Mouse (Mus musculus) bone marrow macrophage, adult 2 months (primary cell): ENCODE data around the gene Nhsl2. TPM values are rescaled to one million over a fixed set of nuclear protein-coding genes. Genes with fewer than 3 reads are reported as not detected.

ENCODE experiments used
- H3K27ac ChIP-seq: 2 replicates; pipeline ENCODE4 v1.5.1; 2012; ENCODE audit warnings: low read depth, low read length; ENCODE audit not compliant: insufficient read depth
- H3K4me1 ChIP-seq: 2 replicates; pipeline ENCODE4 v1.6.1; 2012; ENCODE audit warnings: low read length; ENCODE audit not compliant: control insufficient read depth, insufficient read depth
- H3K4me3 ChIP-seq: 2 replicates; pipeline ENCODE4 v1.5.1; 2012; ENCODE audit warnings: mild to moderate bottlenecking, low read length, moderate library complexity; ENCODE audit not compliant: insufficient read depth
- CTCF ChIP-seq: IDR thresholded peaks from 2 replicates; pipeline ENCODE4 v1.5.1; 2012; ENCODE audit warnings: low read depth, mild to moderate bottlenecking, low read length, moderate library complexity
- POLR2A ChIP-seq: IDR thresholded peaks from 2 replicates; pipeline ENCODE4 v1.6.1; 2012; ENCODE audit warnings: mild to moderate bottlenecking, low read depth, low read length, borderline replicate concordance
- polyA plus RNA-seq: library from polyadenylated mRNA; stranded (reverse); fragments of >200 nt; gene quantifications from 2 replicates; pipeline ENCODE4 v1.2.4, GENCODE M21; 2012; ENCODE audit not compliant: missing spikeins, insufficient read depth, insufficient read length

Gene Nhsl2
- polyA plus RNA-seq, 1 experiment, result 3.5 TPM

DNA sequence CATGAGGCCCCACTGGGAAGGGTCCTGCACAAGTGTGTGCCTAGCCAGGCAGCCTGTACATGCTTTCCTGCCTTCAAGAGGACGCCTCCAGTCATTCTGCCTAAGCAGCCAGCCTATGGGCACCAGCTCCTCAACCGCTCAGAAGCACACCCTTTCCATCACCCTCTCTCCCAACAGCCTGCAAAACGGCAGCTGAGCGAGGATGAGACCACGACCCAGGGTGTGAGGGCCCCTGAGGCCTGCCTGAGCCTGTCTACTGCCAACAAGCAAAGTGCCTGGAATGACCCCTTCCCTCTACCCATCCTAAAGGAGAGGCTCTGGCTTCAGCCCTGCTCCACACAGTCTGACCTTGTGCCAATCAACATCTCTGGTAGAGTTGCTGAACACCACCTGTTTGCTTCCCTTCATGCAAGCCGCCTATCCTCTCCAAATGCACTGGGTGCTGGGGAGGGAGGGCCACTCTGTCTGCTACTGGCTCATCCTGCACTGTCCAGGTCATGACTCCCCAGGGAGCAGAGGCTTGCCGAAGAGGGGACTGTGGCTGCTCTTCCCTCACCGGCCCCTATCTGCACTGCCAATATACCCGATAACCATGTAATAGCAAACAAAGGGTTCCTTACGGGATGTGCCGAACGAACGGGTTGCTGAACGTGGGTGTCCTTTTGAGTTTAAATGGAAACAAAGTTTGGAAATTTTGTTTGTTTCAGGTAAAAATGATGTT, 224.6 kb downstream of the Nhsl2 start:
- TF ChIP-seq CTCF (no peak), POLR2A (no peak)
- Histone ChIP-seq H3K4me1 (peaks cover 24% of the 10 kb centered on the region), H3K27ac (no peak overlapping the region), H3K4me3 (no peak overlapping the region)

GRCm38 (mm10) chrX:102074435-102074834, 225.2 kb downstream of the Nhsl2 start:
- Histone ChIP-seq H3K27ac (peak overlapping the region; percentile 49; the same call in 1 of the 2 replicates), H3K4me3 (no peak overlapping the region), H3K4me1 (peaks cover 24% of the 10 kb centered on the region)
- TF ChIP-seq POLR2A, result no peak
- TF ChIP-seq CTCF, result no peak

GRCm38 (mm10) chrX:102075158-102075557, 226.0 kb downstream of the Nhsl2 start:
- Histone ChIP-seq H3K4me1 (peaks cover 24% of the 10 kb centered on the region), H3K4me3 (no peak overlapping the region), H3K27ac (no peak overlapping the region)
- no peak for TF ChIP-seq POLR2A
- no peak for TF ChIP-seq CTCF

DNA sequence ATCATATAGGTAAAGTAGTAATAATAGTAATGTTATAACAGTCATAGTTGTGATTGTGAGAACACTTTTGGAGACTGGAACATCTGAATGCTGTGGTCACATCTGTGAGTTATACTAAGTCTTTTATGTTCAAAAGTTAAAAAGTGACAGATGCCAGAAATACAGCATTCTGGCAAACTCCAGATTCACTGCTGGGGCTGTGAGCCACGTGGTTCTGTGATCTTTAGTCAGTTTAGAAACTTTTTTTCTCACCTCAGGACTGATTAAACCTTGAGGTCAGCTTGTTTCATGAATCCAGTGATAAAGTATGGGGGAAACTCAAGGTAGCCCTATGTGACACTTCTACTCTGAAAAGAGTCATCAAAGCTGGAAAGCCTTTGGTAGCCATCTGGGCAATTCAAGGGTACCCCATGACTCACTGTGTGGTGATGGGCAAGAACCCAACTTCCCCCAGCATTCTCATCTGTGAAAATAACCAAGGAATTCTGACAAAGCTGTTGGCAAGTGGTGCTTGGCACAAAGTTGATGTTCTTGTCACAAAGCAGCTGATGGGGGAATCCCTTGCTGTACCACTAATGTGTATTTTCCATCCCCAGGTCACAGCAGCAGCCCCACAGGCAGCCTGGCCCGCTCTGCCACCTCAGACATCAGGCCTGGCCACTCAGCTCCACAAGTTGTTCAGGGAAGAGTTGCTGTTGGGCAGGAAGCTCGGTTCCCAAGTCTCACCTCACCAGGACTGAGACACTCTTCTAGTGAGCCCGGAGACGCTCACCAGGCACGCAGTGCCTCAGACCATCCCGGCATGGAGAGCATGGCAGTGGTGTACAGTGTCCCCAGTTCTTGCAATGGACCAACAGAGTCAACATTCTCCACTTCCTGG, 227.9 kb downstream of the Nhsl2 start:
- Histone ChIP-seq H3K4me1 (peaks cover 17% of the 10 kb centered on the region), H3K27ac (no peak overlapping the region), H3K4me3 (no peak overlapping the region)
- TF ChIP-seq CTCF (no peak), POLR2A (no peak)

DNA sequence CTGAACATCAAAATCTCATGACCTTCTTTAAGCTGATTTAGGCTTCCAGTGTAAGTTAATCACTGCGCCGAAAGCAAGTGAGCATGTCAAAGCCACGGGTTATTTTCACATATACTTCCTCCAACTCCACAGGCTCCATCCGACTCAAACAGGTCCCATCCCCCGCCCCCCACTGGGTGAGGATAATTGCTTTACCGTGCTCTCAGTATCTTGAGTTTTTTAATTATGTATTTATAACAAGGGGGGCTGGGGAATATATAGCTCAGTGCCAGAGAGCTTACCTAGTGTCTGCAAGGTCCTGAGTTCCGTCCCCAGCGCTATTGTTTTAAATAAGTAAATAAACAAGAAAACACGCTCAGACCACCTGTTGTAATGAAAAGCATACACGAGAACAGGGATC, 231.9 kb downstream of the Nhsl2 start:
- TF ChIP-seq CTCF (no peak), POLR2A (no peak)
- Histone ChIP-seq H3K4me3 (no peak overlapping the region), H3K27ac (no peak overlapping the region), H3K4me1 (no peaks in the 10 kb centered on the region)

DNA sequence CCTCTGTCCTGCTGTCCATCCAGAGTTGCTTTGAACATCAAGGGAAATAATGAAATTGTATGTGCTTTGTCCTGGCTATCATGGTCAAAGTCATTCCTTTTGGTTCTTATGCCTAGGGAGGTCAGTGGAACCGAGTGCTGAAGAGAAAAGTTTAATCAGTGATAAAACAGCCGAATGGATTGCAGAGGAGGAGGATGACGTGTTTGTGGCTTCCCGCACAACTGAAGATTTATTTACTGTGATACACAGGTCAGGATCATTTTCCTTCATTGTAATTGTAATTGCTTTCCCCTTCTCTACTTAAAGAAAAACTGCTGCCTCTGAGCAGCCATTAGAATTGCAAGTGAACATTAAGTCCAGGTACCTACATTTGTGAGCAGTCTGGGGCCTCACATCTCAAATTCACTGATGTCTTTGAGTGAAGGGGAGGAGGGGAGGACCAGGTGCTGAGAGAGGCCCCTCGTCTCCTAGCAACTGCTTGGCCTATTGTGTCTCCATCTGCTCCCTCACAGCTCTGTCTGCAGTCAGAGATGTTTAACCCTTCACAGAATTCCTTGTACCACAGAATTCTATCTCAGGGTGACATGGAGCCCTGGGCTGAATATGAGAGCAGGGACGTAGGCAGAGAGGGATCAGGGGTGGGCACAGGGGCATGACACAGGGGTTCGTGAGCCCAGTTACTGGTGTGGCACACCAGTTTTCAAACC, 232.5 kb downstream of the Nhsl2 start:
- Histone ChIP-seq H3K27ac (no peak overlapping the region), H3K4me3 (no peak overlapping the region), H3K4me1 (no peaks in the 10 kb centered on the region)
- TF ChIP-seq CTCF (no peak), POLR2A (no peak)

GRCm38 (mm10) chrX:102082340-102082739, 233.2 kb downstream of the Nhsl2 start:
- TF ChIP-seq POLR2A (no peak), CTCF (no peak)
- Histone ChIP-seq H3K4me1 (no peaks in the 10 kb centered on the region), H3K27ac (no peak overlapping the region), H3K4me3 (no peak overlapping the region)

DNA sequence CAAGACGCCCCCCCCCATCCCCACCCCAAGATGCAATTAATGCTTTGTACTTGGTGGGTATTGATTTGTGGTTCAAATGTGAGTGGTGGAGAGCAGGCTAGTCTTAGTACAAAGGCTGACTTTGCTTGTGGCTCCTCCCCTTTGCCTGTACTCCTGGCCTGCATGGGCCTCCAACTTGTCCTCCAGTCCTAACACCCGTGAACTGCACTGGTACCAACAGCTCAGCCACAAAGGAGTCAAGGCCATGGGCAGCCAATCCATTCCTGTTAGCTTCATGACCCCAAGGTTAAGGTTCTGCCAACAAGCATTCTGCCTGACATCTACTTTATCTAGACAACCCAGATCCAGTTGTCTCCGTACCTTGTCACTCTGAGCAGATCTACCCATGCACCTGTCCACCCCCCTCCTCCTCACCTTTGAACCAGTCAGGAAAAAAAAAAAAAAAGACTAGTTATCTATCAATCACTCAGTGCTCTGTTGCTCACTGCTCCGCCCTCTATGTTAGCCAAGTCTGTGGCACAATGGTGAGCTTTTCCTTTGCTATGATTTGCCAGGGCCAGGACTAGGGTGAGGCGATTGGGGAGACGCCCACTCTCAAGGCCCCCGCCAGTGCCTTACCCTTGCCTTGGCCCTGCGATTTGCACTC, 236.7 kb downstream of the Nhsl2 start:
- Histone ChIP-seq H3K27ac (no peak overlapping the region), H3K4me1 (peaks cover 6% of the 10 kb centered on the region), H3K4me3 (no peak overlapping the region)
- TF ChIP-seq POLR2A (no peak), CTCF (no peak)

- TF ChIP-seq POLR2A (no peak), CTCF (no peak)
- H3K27ac ChIP-seq, result no peak overlapping the region
- peaks cover 33% of the 10 kb centered on the region for H3K4me1 ChIP-seq
- H3K4me3 ChIP-seq, result no peak overlapping the region
These were observed 241.4 kb downstream of the Nhsl2 start for GRCm38 (mm10) chrX:102090605-102091004.
